Mouse (Mus musculus) testis, adult 2 months (tissue): ENCODE measurements at regions not wholly inside any gene's neighbourhood (a gene's known extent, or its start where the extent isn't known, plus 50 kb on each side); places are given as distances from the start of the nearest gene placed in this dataset.

Experiments
- CTCF ChIP-seq: fragments of 200-500 bp; IDR thresholded peaks from 2 replicates; pipeline ENCODE4 v1.5.1; 2012; ENCODE audit warnings: low read depth, mild to moderate bottlenecking, inconsistent platforms, low read length, moderate library complexity; ENCODE audit not compliant: control insufficient read depth, insufficient read depth, insufficient replicate concordance
- POLR2A ChIP-seq: fragments of 200-500 bp; IDR thresholded peaks from 2 replicates; pipeline ENCODE4 v1.6.1; 2012; ENCODE audit warnings: low read depth, mild to moderate bottlenecking, inconsistent platforms, low read length, moderate library complexity; ENCODE audit not compliant: control insufficient read depth

GRCm38 (mm10) chr13:107588399-107589002 lies 455.7 kb upstream of the Smim15 start:
- TF ChIP-seq CTCF = no peak
- TF ChIP-seq POLR2A = no peak
